Mouse (Mus musculus): Measurements from ENCODE around the gene Rras2. TPM values are rescaled to one million over a fixed set of nuclear protein-coding genes. Genes with fewer than 3 reads are reported as not detected.

Gene Rras2
- total RNA-seq, 2 experiments from 2014 or later, result 13.9 to 18.5 TPM

- no peak for DNase-seq
Observed at GRCm38 (mm10) chr7:114114976-114115375, 2.6 kb downstream of the Rras2 start.

GRCm38 (mm10) chr7:114114284-114114683 lies 3.3 kb downstream of the Rras2 start:
- DNase-seq, result no peak

- DNase-seq, result no peak
Observed at GRCm38 (mm10) chr7:114110500-114110899, 7.1 kb downstream of the Rras2 start.

GRCm38 (mm10) chr7:114105886-114106285 lies 11.7 kb downstream of the Rras2 start:
- DNase-seq, result no peak

- no peak for DNase-seq
Observed at GRCm38 (mm10) chr7:114103629-114104347, 13.8 kb downstream of the Rras2 start.

- DNase-seq, result no peak
Observed at GRCm38 (mm10) chr7:114103152-114103551, 14.4 kb downstream of the Rras2 start.

- no peak for DNase-seq
Observed at GRCm38 (mm10) chr7:114102609-114103008, 15.0 kb downstream of the Rras2 start.

GRCm38 (mm10) chr7:114101412-114101811 lies 16.2 kb downstream of the Rras2 start:
- DNase-seq, result no peak

GRCm38 (mm10) chr7:114093548-114094174 lies 23.9 kb downstream of the Rras2 start:
- no peak for DNase-seq

GRCm38 (mm10) chr7:114090892-114091545 lies 26.6 kb downstream of the Rras2 start:
- no peak for DNase-seq

GRCm38 (mm10) chr7:114090231-114090630 lies 27.4 kb downstream of the Rras2 start:
- DNase-seq, result no peak

GRCm38 (mm10) chr7:114088918-114089317 lies 28.7 kb downstream of the Rras2 start:
- no peak for DNase-seq

GRCm38 (mm10) chr7:114087986-114088385 lies 29.6 kb downstream of the Rras2 start:
- no peak for DNase-seq

GRCm38 (mm10) chr7:114087341-114087740 lies 30.2 kb downstream of the Rras2 start:
- no peak for DNase-seq

- DNase-seq, result no peak
Observed at GRCm38 (mm10) chr7:114086021-114086710, 31.4 kb downstream of the Rras2 start.

GRCm38 (mm10) chr7:114083760-114084159 lies 33.8 kb downstream of the Rras2 start:
- DNase-seq, result no peak

- no peak for DNase-seq
Observed at GRCm38 (mm10) chr7:114083088-114083487, 34.5 kb downstream of the Rras2 start.

- no peak for DNase-seq
Observed at GRCm38 (mm10) chr7:114081633-114082420, 35.8 kb downstream of the Rras2 start.

- DNase-seq, result no peak
Observed at GRCm38 (mm10) chr7:114080250-114080649, 37.3 kb downstream of the Rras2 start.

GRCm38 (mm10) chr7:114079343-114079742 lies 38.2 kb downstream of the Rras2 start:
- DNase-seq, result no peak

- DNase-seq, result no peak
Observed at GRCm38 (mm10) chr7:114074595-114074994, 43.0 kb downstream of the Rras2 start.

- DNase-seq, result no peak
Observed at GRCm38 (mm10) chr7:114074133-114074532, 43.4 kb downstream of the Rras2 start.
